Mouse (Mus musculus) lung, postnatal 0 days (tissue): ENCODE results near the gene Mamstr.

Source experiments
- CTCF ChIP-seq: IDR thresholded peaks from 2 replicates; pipeline ENCODE4 v1.5.1; 2016; ENCODE audit warnings: antibody characterized with exemption, mild to moderate bottlenecking
- EP300 ChIP-seq: IDR thresholded peaks from 2 replicates; pipeline ENCODE4 v1.6.1; 2016; ENCODE audit warnings: antibody characterized with exemption, mild to moderate bottlenecking, control low read depth

- TF ChIP-seq CTCF = no peak
- no peak for TF ChIP-seq EP300
Measured at GRCm38 (mm10) chr7:45640191-45640957, 597 bp downstream of the Mamstr start.
